Mouse (Mus musculus): ENCODE measurements at regions not wholly inside any gene's neighbourhood (a gene's known extent, or its start where the extent isn't known, plus 50 kb on each side); places are given as distances from the start of the nearest gene placed in this dataset.

DNA sequence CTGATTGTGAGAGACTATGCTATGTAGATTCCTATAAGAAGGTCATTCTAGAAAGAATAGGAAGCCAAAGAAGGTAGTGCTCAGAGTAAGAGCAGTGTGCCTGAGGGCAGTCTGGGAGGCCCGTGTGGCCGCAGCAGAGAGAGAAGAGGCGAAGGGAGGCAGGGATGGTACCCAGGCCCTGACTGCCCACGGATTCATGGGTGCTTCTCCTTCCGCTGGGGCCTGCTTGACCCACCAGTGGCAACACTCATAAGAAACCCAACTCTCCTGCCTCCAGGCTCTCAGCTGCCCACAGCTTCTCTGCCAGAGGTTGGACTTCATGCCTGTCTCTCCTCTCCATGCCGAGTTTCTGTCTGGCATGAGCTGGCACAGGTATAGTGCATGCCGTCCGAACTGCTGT lies 60.6 kb upstream of the Twist2 start:
- no peak for DNase-seq

DNA sequence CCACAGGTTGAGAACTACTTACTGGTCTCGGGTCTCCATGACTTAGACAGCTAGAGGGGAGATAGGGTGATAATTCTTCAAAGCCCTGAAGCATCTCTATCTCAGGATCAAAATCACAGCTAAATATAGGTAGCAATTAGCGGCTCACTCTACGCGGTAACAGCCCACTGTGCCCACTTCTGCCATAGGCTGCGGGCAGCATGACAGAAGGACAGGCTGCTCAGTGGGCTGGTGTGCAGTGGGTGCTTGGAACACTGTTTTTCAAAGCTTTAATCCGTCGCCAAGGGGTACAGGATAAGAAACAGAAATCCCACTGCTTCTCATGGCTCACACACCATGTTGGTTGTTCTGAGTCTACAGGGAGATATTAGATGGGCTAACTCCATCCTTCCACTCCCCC lies 59.2 kb upstream of the Twist2 start:
- no peak for DNase-seq

DNA sequence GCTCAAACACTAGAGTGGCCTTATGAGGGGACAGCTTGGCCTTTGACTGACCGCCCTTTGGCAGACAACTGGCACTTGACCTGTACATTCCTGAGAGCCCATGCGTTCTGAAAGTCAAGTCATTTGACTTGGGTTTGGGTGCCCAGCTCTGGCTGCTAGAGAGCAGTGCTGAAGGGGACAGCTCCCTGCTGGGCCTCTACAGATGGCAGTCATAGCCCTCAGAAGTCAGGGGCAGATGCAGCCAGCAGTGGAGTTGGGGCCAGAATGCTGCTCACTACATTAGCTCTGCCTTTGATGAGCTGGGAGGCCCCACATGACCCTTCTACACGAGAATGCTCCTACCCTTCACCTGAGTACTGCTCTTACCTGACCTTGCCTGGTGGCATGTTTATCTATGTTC lies 58.3 kb upstream of the Twist2 start:
- DNase-seq = no peak

- no peak for DNase-seq
These were observed 57.2 kb upstream of the Twist2 start for GRCm38 (mm10) chr1:91744076-91744475.

DNA sequence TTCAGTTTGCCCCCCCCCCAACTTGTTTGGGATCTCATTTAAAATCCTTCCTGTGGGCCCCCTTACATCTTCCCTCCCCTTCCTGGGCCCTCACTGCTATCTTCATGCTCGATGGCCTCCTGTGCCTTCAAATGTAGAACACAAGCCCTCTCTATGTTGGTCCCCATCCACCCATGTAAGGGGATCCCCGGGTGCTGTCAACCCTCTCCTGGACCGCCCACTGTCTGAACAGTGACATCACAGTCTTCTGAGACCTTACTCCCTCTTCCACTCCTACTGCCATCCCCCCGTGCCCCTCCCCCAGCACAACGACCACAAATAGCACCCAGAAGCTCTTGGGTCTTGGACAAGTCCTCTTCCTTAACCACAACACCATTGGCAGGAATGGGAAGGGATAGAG lies 56.6 kb upstream of the Twist2 start:
- DNase-seq = no peak

DNA sequence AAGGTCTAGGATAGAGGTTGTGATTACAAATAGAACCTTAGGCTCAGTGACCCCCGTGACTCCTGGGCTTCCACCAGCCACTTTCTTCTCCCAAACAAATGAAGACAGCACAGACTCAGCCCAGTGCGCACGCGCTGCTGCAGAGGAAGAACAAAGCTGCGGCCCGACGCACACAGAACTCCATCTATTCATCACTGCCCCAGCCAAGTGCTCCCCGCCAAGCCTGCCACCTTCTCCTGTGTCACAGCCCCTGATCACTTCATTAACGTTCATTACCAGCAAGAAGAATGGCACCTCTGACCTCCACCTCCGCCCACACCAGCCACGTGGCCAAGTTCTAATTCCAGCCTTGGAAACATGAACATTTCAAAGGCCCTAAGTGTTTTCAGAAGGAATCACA lies 53.7 kb upstream of the Twist2 start:
- DNase-seq = no peak
